Mouse (Mus musculus) spleen, postnatal 36 days (tissue): ENCODE measurements at regions not wholly inside any gene's neighbourhood (a gene's known extent, or its start where the extent isn't known, plus 50 kb on each side); places are given as distances from the start of the nearest gene placed in this dataset.

Experiments
- DNase-seq, 2 experiments: peaks; one replicate each; pipeline ENCODE4 v3.0.0; 2022; ENCODE audit warnings: low spot score in 2 of 2, mixed read lengths in 1 of 2

- no peak for DNase-seq
Observed at GRCm38 (mm10) chr14:58967975-58968374, 174.7 kb downstream of the 1700129C05Rik start.

DNA sequence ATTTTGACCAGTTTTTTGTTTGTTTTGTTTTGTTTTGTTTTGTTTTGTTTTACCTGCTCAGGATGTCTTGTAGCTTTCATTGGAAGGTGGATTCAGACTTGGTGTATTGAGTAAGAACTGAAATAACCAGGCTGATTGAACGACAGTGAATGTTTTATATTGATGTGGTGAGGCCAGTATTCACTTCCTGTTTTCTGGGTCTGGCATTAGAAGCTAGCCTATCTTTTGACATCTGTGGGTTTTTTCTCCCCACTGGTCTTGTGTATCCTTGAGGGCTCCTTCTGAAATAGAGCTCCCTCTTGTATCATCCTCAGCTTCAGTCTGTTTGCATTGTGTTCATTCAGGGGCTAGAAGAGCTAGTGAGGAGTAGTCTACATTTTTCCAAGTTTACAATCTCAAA lies 175.5 kb downstream of the 1700129C05Rik start:
- DNase-seq: no peak

GRCm38 (mm10) chr14:58944958-58945357 lies 197.7 kb downstream of the 1700129C05Rik start:
- no peak for DNase-seq

DNA sequence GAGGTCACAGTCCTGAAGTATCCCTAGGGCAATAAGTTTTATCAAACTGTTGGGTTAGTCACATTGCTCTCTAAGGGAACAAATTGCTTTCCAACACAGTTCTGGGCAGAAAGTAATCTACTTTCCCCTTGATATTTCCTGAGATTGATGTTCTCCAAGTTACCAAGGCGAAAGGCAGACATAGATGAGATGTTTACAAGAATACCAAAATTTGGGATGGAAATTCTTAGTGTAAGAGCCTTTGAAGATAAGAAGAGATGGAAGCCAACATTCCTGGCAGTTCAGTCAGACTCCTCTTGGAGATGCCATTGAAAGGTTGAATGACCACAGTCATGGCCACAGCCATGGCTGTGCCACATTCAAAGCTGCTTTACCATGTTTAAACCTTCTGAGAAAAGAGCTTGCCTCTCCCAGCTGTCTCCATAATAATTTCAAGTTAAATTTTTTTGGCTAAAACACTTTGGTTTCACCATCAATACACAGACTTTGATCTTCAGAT lies 199.4 kb downstream of the 1700129C05Rik start:
- no peak for DNase-seq

GRCm38 (mm10) chr14:58939086-58939485 lies 203.6 kb downstream of the 1700129C05Rik start:
- DNase-seq: no peak

DNA sequence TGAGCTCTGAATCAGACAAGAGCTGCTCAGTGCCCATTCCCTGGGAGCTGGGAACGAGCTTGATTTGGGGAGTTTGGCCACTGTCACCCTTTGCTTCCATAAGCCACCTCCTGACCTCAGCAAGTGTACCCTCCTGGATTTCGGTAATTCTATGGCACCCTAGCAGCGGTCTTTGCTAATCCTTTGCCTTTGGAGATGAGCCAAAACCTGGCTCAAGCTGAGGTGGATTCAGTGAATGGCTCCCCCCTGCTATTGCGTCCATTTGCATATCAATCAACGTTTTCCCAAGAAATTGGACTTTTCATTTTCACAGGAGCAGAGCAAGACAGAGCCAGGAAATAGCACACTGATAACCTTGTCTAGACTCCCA lies 204.1 kb downstream of the 1700129C05Rik start:
- DNase-seq: no peak

GRCm38 (mm10) chr14:58937791-58938600 lies 204.7 kb downstream of the 1700129C05Rik start:
- no peak for DNase-seq

DNA sequence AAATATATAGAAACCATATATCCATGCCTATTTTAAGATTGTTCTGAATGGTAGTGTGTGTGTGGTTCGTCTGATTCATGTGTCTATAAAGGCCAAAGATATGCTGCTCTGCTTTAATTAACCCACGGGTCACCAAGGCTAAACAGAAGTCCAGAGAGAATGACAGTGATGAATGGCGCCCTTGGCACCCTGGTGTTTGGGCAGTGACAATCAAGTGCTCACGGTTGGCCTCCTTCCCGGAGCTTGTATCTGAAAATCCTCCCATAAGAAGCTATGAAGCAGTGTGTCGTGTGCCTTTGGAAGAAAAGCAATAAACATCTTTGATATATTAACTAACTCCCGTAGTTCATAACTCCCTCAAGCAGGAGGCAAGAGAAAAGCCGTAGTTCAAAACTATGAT lies 205.4 kb downstream of the 1700129C05Rik start:
- no peak for DNase-seq

GRCm38 (mm10) chr14:58936131-58936530 lies 206.6 kb downstream of the 1700129C05Rik start:
- DNase-seq: no peak

DNA sequence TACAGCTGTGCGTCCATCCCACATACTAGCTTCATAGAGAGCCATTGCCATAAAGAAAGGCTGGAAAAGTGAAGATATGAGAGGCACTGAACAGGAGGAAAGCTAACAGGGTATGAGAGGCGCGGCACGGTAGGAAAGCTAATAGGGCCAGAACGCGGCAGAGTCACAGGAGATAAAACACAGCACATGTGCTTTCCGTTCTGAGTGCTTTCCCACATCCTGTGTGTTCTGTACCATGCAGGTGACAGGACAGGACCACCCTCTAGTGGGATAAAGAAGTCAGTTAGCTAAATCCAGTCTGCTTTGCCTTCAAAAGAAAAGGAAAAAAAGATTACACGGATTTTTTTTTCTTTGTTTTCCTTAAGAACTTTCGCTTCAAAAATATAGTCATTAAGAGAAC lies 224.8 kb downstream of the 1700129C05Rik start:
- DNase-seq: no peak

DNA sequence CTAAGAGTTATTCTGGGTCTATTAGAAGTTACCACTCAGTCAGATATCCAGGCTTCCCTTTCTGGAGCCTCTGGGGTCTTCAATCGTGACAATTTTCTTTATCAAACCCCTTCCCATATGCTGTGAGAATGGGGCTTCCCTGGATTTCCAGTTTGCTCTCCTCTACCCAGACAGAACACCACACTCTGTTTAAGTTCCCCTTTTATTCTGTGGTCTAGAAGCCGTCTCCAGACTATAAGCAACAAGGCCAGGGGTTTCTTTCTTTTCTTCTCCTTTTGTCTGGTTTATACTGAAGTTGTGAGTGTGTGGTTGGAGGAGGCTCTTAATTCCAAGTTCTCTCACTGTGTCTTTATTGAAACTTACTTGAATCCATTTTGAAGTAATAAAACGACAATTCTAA lies 225.5 kb downstream of the 1700129C05Rik start:
- no peak for DNase-seq

DNA sequence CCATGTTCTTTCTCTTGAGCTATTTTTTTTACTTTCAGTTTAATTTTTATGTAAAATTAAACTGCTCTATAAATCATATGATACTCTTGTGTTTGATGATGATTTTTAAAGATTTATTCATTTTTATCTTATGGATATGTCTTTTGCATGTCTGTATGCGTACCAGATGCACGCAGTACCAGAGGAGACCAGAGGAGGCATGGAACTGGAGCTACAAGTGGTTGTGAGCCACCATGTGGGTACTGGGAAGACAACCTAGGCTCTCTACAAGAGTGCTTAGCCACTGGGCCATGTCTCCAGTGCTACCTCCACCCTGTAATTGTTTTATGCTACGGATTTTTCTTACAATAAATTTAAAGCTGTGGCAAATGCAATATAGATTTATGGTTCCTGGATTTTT lies 227.8 kb downstream of the 1700129C05Rik start:
- DNase-seq: no peak

DNA sequence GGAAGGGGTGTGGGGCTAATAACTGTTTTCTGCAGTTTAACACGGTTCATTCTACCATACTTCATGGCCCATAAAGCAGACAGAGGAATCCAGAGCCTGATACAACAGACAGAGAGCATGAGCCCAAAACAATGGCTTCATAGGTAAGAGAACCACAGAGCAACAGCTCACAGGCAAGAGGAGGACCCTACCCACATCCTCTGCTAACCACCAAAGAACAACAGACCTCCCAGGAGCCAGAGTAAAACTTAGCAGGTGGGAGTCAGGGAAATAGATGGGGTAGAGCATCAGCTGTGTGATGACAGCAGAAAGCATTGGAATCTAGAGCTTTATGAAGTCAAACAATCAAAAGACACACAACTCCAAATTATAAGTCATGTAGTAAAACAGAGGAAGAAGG lies 231.8 kb downstream of the 1700129C05Rik start:
- DNase-seq: no peak

DNA sequence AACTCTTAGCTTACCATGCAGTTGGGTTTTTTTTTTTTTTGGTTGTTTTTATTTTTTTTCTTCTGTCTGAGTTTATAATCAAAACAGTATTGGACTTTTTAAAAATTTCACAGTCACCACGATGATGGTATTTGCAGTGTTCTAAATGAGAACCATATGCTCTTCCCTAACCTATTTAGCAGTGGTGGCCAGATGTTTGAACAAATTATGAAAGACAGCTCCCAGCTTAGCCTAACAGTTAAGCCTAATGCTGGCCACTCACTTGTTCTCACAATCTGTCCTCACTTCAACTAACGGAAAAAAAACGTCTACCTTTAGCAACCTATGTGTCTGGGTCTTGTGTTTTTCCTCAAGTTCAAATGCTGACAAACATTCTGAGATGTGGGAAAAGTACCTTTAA lies 234.8 kb downstream of the 1700129C05Rik start:
- no peak for DNase-seq

DNA sequence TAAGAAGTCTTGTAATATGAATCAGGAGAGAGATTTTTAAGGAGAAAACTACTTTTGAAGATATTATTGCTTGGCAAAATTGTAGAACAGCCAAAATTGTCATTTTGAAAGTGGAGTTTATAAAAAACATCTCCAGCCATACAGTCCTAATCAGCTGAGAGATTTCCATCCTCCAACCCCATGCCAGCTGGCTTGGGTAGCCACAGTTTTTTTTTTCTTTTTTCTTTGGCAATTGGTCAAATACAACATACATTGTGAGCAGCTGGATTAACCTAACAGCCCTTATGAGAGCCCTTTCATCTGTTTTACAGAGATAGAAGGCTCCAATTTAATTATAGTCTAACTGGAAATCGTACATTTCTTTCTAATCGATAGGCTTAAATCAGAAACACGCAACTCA lies 235.3 kb downstream of the 1700129C05Rik start:
- DNase-seq: no peak

GRCm38 (mm10) chr14:58906631-58907030 lies 236.1 kb downstream of the 1700129C05Rik start:
- no peak for DNase-seq

GRCm38 (mm10) chr14:58868176-58868949 lies 274.3 kb downstream of the 1700129C05Rik start:
- DNase-seq: no peak

- DNase-seq: no peak
Observed at GRCm38 (mm10) chr14:58867396-58868107, 275.1 kb downstream of the 1700129C05Rik start.

GRCm38 (mm10) chr14:58854871-58855270 lies 287.8 kb downstream of the 1700129C05Rik start:
- no peak for DNase-seq

DNA sequence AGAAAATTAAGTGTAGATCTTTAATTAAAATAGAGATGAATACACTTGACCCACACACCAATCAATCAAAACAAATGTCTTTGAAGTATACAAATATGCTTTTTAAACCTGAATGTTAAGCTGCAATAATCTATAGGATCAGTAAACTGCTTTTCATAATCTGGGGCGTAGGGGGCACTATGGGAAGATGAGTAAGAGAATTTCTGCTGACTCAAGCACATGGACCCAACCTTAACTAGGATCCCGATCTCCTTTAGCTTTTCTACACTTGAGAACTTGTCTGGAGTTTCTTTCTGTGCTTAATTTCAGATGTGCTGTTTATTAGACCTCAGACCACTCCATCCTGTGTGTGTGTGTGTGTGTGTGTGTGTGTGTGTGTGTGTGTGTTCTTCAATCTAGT lies 298.1 kb downstream of the 1700129C05Rik start:
- no peak for DNase-seq

DNA sequence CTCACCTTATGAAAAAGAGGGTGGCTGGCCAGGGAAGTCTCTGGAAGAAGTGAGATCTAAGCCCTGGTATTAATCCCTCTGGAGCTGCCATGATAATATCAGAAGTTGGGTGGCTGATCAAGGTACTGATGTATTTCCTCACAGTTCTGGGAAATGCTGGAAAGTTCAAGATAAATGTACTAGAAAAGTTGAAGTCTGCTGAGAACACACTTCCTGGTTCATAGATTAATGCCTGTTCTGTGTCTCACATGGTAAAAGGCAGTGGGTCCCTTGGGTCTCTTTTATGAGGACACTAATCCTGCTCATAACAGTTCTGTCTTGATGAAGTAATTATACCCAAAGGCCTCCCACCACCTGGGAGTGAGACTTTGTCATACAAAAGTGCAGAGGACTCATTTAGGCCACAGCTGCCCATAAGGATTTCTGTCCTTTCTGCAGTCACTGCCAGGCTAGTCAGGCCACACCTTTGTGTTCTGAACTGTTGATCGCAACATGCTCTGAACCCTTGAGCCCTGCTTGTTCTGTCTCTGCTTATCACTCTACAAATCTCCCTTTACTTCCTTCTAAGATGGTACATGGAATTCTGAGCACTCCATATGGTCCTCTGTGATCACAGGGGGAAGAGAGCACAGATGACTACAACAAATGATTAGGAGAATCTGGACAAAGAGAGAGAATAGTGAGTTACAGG lies 300.4 kb downstream of the 1700129C05Rik start:
- DNase-seq: no peak

DNA sequence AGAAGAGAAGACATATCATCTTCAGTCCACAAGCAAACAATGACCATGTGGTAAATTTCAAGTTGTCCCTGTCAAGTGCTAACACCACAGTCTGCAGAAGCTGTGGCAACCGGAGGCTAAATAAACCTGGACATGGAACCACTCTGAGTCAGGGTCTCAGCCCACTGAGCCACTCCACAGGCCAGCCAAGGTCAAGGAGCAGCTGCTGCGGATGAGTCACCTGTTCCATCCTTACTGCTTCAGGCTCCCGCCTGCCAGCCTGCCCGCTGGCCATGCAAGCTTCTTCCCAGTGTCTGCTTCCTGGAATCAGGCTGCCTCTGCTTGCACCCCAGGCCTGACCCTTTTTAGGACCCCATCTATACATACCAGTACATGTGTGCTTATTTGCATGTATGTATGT lies 319.8 kb downstream of the 1700129C05Rik start:
- no peak for DNase-seq
